Mouse (Mus musculus) hindbrain, embryonic 14.5 days (tissue): ENCODE measurements at regions not wholly inside any gene's neighbourhood (a gene's known extent, or its start where the extent isn't known, plus 50 kb on each side); places are given as distances from the start of the nearest gene placed in this dataset.

Experiments used
- ATAC-seq: fragments of 200-750 bp; cut with Nextera tagmentation; 2 replicates; pipeline ENCODE4 v1.8.0; 2017; ENCODE audit warnings: moderate number of reproducible peaks, mild to moderate bottlenecking, moderate TSS enrichment, moderate library complexity; ENCODE audit not compliant: low FRiP score
- DNase-seq: peaks from one replicate; pipeline ENCODE4 v3.0.0-alpha.2; 2015; ENCODE audit warnings: low spot score
- H3K27ac ChIP-seq: fragments of 300-500 bp; sonication (generic); 2 replicates; pipeline ENCODE4 v1.5.1; 2014; ENCODE audit warnings: mild to moderate bottlenecking, moderate library complexity
- H3K27me3 ChIP-seq: fragments of 300-500 bp; sonication (generic); 2 replicates; pipeline ENCODE4 v1.6.1; 2014; ENCODE audit warnings: mild to moderate bottlenecking, low read length, mixed read lengths; ENCODE audit not compliant: control insufficient read depth, insufficient read depth
- H3K36me3 ChIP-seq: fragments of 300-500 bp; sonication (generic); replicated peaks from 2 replicates; pipeline ENCODE4 v1.6.1; 2014; ENCODE audit not compliant: control insufficient read depth, insufficient read depth
- H3K4me1 ChIP-seq: fragments of 300-500 bp; sonication (generic); replicated peaks from 2 replicates; pipeline ENCODE4 v1.6.1; 2014; ENCODE audit warnings: antibody characterized with exemption, low read length, mixed read lengths; ENCODE audit not compliant: control insufficient read depth, insufficient read depth
- H3K4me2 ChIP-seq: fragments of 300-500 bp; sonication (generic); replicated peaks from 2 replicates; pipeline ENCODE4 v1.6.1; 2014; ENCODE audit warnings: mild to moderate bottlenecking, moderate library complexity
- H3K4me3 ChIP-seq: fragments of 300-500 bp; sonication (generic); replicated peaks from 2 replicates; pipeline ENCODE4 v1.5.1; 2014; ENCODE audit warnings: mild to moderate bottlenecking, low read length
- H3K9ac ChIP-seq: fragments of 300-500 bp; sonication (generic); 2 replicates; pipeline ENCODE4 v1.6.1; 2014
- H3K9me3 ChIP-seq: fragments of 300-500 bp; sonication (generic); 2 replicates; pipeline ENCODE4 v1.6.1; 2016; ENCODE audit warnings: low read length; ENCODE audit not compliant: control insufficient read depth
- WGBS: fragments of 180-500 bp; shearing (Covaris S2); extraction: QIAGEN DNeasy Blood & Tissue Kit; methylation state at CpG from one replicate; pipeline ENCODE4 v1.1.7; 2014; 5-methylcytosine and 5-hydroxymethylcytosine counted together

DNA sequence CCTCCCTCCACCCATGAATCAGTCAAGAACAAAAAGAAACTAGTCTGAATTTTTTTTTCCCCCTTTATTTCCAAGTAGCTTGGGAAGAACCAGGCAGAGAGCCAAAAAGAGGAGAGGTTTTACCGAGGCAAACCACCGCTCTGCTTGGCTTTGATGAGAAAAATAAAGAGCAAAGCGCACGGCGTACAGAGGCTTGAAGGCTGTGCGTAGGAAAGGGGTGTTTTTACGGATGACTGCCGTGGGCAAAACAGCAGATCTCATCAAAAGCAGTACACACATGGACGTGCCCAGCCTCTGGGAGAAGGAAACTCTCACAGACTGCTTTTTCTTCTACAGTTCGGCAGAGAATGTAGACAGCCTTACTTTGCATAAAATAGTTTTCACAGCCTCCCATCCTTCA is 128.5 kb upstream of the Arid1b start:
- no peaks in the 10 kb centered on the region for H3K9me3 ChIP-seq
- H3K36me3 ChIP-seq = no peaks in the 10 kb centered on the region
- peak overlapping the region; percentile 29; the same call in 1 of the 2 replicates for H3K9ac ChIP-seq
- H3K4me1 ChIP-seq = peaks cover 13% of the 10 kb centered on the region
- DNase-seq (peak; percentile 63), ATAC-seq (peak; percentile 46; the same call in 1 of the 2 replicates)
- WGBS = 18% methylated on average over 10 of the region's 10 CpGs
- H3K4me2 ChIP-seq = peak overlapping the region; percentile 34
- peak overlapping the region; percentile 55 for H3K27ac ChIP-seq
- no peak overlapping the region for H3K4me3 ChIP-seq
- H3K27me3 ChIP-seq = no peaks in the 10 kb centered on the region

DNA sequence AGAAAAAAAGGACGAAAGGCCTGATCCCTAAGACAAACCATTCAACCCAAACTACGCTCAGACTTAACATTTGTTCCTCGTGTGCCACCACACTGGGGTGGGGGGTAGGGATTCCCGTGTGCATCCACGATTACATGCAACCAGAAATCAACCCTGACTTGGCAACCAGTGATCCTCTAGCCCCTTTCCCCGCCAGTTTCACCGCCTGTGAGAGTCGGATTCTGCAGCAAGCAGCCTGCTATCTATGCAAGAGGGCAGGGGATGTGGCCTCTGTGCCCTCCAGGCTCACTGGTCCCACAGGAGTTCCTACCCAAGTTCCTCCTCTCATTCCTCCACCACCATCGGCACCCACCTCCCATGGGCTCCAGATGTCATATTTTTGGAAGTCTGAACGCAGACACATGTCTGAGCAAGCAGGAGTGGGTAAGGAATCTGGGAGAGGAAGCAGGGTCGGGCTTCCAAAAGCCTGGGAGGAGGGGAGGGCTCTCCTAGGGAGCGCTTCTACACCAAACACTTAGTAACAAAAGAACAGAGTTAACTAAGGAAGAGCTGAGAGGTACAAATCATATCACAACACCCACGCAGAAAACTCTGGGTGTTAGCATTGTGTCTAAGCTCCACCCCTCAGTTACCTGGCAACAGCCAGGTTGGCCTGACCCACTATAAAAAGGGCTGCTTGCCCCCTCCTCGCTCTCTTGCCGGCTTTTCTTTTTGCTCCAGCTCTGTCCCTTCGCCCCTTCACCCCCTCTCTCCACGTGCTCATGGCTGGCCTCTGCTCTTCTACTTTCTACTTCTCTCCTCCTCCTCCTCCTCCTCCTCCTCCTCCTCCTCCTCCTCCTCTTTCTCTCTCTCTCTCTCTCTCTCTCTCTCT is 127.9 kb upstream of the Arid1b start:
- H3K4me2 ChIP-seq = peak overlapping the region; percentile 34
- WGBS = 24% methylated on average over 17 of the region's 17 CpGs

DNA sequence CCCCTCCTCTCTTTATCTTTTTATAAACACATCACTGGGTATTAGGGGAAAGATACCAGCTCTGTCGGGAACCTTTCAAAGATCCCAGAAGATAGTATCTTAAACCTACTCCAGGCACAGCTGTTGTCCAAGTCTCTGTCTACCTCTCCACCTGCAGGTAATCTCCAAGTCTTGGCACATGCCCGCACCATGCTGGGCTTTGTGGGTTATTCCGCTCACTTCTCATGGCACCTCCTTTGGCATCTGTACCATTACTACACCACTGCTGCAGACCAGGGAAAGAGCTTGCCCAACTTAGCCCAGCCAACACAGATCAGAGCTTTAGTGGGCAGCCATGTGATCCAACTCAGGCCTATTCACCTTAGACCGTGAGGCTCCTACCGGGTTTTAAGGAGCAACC is 127.0 kb upstream of the Arid1b start:
- H3K9ac ChIP-seq = no peak overlapping the region

More for the DNA sequence above, 127.9 kb upstream of the Arid1b start:
- peak; percentile 21; the same call in 1 of the 2 replicates for ATAC-seq
- Histone ChIP-seq H3K36me3 (no peaks in the 10 kb centered on the region), H3K4me1 (peaks cover 13% of the 10 kb centered on the region), H3K27ac (peak overlapping the region; percentile 55), H3K9me3 (no peaks in the 10 kb centered on the region), H3K9ac (no peak overlapping the region), H3K27me3 (no peaks in the 10 kb centered on the region), H3K4me3 (no peak overlapping the region)
- DNase-seq = peak; percentile 35

DNA sequence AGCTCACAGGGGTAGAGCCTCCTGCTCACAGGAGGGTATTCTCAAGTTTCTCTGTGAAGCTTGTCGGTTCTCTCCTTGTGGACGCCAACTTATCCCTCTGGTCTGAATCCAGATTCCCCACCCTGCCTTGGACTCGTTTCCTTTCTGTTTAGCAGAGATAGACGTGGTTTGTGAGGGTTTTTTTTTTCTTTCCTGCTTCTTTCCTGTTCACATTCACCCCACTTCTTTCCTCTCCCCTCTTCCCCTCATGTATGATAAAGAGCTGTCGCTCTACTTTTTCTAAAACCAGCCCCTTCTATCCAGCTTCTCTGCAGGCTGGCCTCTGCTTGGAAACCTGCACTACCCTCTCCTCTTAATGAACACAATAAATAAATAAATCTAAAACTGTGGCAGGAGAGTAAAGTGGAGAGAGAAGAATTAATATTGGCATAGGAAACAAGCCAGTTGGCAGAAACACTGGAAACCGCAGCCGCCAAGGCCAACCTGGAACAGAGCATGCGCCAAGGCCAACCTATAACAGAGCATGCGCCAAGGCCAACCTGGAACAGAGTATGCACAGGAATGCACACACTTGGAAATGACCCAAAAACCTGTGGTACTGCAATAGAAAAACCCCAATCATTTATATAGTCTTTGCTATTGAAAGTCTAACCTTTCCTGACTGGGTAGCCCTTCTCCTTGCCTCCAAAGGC is 126.2 kb upstream of the Arid1b start:
- 82% methylated on average over 9 of the region's 9 CpGs for WGBS
- no peak overlapping the region for H3K9ac ChIP-seq
- H3K27me3 ChIP-seq = no peaks in the 10 kb centered on the region
- no peak overlapping the region for H3K4me2 ChIP-seq
- DNase-seq (no peak), ATAC-seq (no peak)
- H3K9me3 ChIP-seq = no peaks in the 10 kb centered on the region
- peaks cover 13% of the 10 kb centered on the region for H3K4me1 ChIP-seq
- H3K27ac ChIP-seq = no peak overlapping the region
- no peaks in the 10 kb centered on the region for H3K36me3 ChIP-seq
- H3K4me3 ChIP-seq = no peak overlapping the region

More for the DNA sequence above, 127.0 kb upstream of the Arid1b start:
- H3K36me3 ChIP-seq = no peaks in the 10 kb centered on the region
- ATAC-seq (no peak), DNase-seq (no peak)
- peaks cover 13% of the 10 kb centered on the region for H3K4me1 ChIP-seq
- no peak overlapping the region for H3K4me2 ChIP-seq
- 97% methylated on average over 5 of the region's 5 CpGs for WGBS
- no peaks in the 10 kb centered on the region for H3K9me3 ChIP-seq
- H3K27me3 ChIP-seq = no peaks in the 10 kb centered on the region
- no peak overlapping the region for H3K4me3 ChIP-seq
- no peak overlapping the region for H3K27ac ChIP-seq

DNA sequence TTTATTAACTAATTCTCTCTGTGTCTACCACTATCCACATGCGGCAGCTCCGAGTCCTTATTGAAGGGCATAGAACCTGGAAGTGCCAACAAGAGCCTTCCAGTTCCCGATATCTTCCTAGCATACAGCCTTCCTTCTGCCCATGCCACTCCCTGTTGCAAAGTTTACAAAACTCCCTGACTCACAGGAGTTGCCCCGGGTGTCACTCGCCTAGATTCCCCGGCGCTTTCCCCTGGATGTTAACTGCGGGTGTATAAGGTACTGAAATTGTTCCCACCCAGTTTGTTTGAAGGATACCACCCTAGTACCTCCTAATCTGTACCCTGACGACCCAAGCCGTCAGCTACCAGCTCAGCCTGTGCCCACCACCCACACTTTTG is 125.7 kb upstream of the Arid1b start:
- Histone ChIP-seq H3K27ac (no peak overlapping the region), H3K4me1 (peaks cover 13% of the 10 kb centered on the region), H3K9me3 (no peaks in the 10 kb centered on the region), H3K27me3 (no peaks in the 10 kb centered on the region), H3K4me3 (no peak overlapping the region), H3K9ac (no peak overlapping the region), H3K36me3 (no peaks in the 10 kb centered on the region), H3K4me2 (no peak overlapping the region)
- ATAC-seq (no peak), DNase-seq (no peak)
- 91% methylated on average over 10 of the region's 10 CpGs for WGBS

DNA sequence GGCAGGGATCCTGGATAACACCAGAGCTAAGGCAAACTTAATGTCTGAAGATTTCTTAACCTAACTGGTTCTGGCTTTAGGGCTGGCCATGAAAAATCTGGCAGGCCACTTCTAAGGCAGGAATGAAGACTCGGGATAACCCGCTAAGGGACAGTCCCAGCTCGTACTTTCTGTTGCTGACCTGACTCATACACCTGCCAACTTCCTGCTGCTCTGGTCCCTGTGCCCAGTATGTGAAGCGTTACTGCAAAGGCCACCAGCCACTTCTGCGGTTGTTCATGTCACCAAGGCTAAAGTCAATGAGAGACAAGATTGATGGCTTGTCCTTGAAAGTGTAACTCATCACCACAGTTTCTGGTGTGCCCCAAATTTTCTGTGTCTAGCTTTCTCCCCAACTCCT is 125.3 kb upstream of the Arid1b start:
- WGBS = 84% methylated on average over 5 of the region's 5 CpGs

DNA sequence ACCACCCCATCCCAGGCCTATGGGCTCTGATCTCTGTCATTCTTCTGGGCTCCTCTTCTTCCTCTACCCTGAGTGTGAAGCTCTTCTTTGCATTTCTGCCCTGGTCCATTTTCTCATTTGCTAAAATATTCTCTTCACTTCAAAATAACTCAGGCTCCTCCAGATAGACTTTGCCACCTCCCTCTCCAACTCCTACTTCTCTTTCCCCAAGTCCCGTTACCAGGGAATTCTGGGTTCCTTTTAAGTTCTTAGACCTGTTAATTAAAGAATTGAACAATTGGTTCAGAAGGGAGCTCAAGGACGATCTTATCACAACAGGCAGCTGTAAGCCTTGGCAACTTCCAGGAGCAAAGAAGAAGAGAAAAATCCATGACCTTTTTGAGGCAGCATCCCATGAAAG is 122.9 kb upstream of the Arid1b start:
- 65% methylated on average over 2 of the region's 2 CpGs for WGBS

More for the DNA sequence above, 125.3 kb upstream of the Arid1b start:
- ATAC-seq (no peak), DNase-seq (no peak)
- Histone ChIP-seq H3K4me1 (peaks cover 13% of the 10 kb centered on the region), H3K4me2 (no peak overlapping the region), H3K27ac (no peak overlapping the region), H3K36me3 (no peaks in the 10 kb centered on the region), H3K9ac (no peak overlapping the region), H3K9me3 (no peaks in the 10 kb centered on the region), H3K4me3 (no peak overlapping the region), H3K27me3 (no peaks in the 10 kb centered on the region)

DNA sequence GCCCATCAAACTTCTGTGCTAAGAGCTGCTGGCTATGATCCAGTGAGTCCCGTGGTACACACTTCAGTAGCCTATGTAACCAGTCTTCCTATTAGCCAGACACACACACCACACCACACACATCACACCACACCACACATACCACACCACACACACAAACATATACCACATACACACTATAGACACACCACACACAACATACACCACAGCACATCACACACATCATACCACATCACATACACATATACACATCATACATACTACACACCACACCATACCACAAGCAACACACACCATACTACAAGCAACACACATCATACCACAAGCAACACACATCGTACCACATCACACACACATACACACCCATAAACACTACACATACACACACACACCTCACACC is 119.7 kb upstream of the Arid1b start:
- H3K4me3 ChIP-seq = no peak overlapping the region
- WGBS = 94% methylated on average over 2 of the region's 2 CpGs
- no peaks in the 10 kb centered on the region for H3K27me3 ChIP-seq
- H3K27ac ChIP-seq = no peak overlapping the region
- no peak overlapping the region for H3K4me2 ChIP-seq
- H3K9me3 ChIP-seq = no peaks in the 10 kb centered on the region
- ATAC-seq = no peak
- H3K4me1 ChIP-seq = no peaks in the 10 kb centered on the region
- H3K9ac ChIP-seq = no peak overlapping the region
- no peaks in the 10 kb centered on the region for H3K36me3 ChIP-seq
- DNase-seq = no peak

More for the DNA sequence above, 122.9 kb upstream of the Arid1b start:
- H3K27ac ChIP-seq = no peak overlapping the region
- H3K4me3 ChIP-seq = no peak overlapping the region
- no peak overlapping the region for H3K4me2 ChIP-seq
- H3K36me3 ChIP-seq = no peaks in the 10 kb centered on the region
- ATAC-seq (no peak), DNase-seq (no peak)
- peaks cover 2% of the 10 kb centered on the region for H3K4me1 ChIP-seq
- H3K9me3 ChIP-seq = no peaks in the 10 kb centered on the region
- no peaks in the 10 kb centered on the region for H3K27me3 ChIP-seq
- H3K9ac ChIP-seq = no peak overlapping the region
